Comparison of ENCODE assay signal across 8 mouse cellular contexts in the genomic region with DNA sequence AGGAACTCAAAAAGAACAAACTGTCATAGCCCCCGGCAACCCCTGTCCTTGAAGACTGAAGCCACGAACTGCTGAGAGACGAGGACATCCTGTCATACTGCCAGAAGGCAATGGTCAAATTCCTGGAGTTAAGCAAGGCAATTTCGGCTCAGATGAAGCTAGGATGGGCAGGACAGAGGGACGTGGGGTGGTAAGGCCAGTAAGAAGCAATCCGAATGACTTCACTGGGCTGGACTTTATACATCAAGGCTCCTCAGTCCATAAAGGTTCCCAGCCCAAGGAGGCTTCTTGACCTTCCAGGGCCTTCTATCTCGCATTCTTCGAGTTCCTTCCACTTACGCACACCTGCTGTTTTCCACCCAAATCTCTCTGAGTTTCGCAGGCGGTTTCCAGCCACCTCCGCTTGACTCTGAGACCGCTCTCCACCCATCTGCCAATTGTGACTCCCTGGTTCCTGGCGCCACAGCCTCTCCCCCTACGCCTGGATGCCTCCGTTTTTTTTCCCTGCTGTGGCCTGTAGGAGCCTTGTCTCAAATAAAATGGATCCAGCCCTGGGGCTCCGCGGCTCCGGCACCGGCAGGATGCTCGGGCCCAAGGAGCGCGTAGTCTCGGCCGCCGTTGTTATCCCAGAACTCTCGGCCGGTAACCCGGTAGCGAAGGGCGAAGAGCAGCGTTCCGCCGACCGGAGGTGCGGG. TPM values are rescaled to one million over a fixed set of nuclear protein-coding genes. Genes with fewer than 3 reads are reported as not detected.
DNase-seq lines count a peak whose midpoint lies in the region; ATAC-seq and TF ChIP-seq lines count a peak whose summit lies in the region.

No protein-coding gene starts in this region.

- H3K4me3 ChIP-seq in stomach, postnatal 0 days (ENCODE audit: low read depth, low read length): peak overlapping the region; percentile 71

- TF ChIP-seq EP300 in stomach, postnatal 0 days (optimal IDR thresholded peaks at IDR 0.05): no peak

- peak overlapping the region; percentile 98 for H3K4me2 ChIP-seq in stomach, postnatal 0 days (replicated peaks; ENCODE audit: low read depth)

- no peak for TF ChIP-seq CTCF in stomach, postnatal 0 days (IDR thresholded peaks at IDR 0.05; ENCODE audit: low read depth)

- DNase-seq in frontal cortex, postnatal 25 days (ENCODE audit: low spot score in 2 of 2): no peak
- peak; percentile 52 for DNase-seq in 416B (ENCODE audit: low read depth)
- peak; percentile 13 for DNase-seq in embryo, embryonic 9.5 days (ENCODE audit: extremely low spot score)
- DNase-seq in lung, postnatal 10 days: peak; percentile 50
- no peak for DNase-seq in stomach, postnatal 0 days (ENCODE audit: low spot score)
- no peak for DNase-seq in adrenal gland, adult 2 months

- 4% methylated on average over 36 of the region's 36 CpGs for WGBS in stomach, postnatal 0 days

- H3K9ac ChIP-seq in stomach, postnatal 0 days (ENCODE audit: low read length): peak overlapping the region; percentile 74

- no peaks in the 10 kb centered on the region for H3K9me3 ChIP-seq in stomach, postnatal 0 days (ENCODE audit: control insufficient read depth, low read length)

- ATAC-seq in frontal cortex, adult (ENCODE audit: low TSS enrichment): peak; percentile 64
- ATAC-seq in inflammation-experienced regulatory T-cells, adult 6 months: peak; percentile 44
- ATAC-seq in stomach, postnatal 0 days (ENCODE audit: low FRiP score, low TSS enrichment): peak; percentile 43

- H3K36me3 ChIP-seq in stomach, postnatal 0 days (ENCODE audit: control insufficient read depth, insufficient read depth, low read length): no peaks in the 10 kb centered on the region

- H3K4me1 ChIP-seq in stomach, postnatal 0 days (replicated peaks; ENCODE audit: control insufficient read depth, insufficient read depth): no peaks in the 10 kb centered on the region

- peak overlapping the region; percentile 88 for H3K27ac ChIP-seq in stomach, postnatal 0 days (replicated peaks)

- no peaks in the 10 kb centered on the region for H3K27me3 ChIP-seq in stomach, postnatal 0 days (ENCODE audit: control insufficient read depth, insufficient read depth, low read length)

RNA-seq across cellular contexts. Expression of gene Ppp1r3e, which starts 1.4 kb away (rescaled TPM):
- 1 to 10 TPM in 2 of 3 experiments, not detected in 1; 2.4 to 4.1 TPM for polyA plus RNA-seq in inflammation-experienced regulatory T-cells, adult 6 months (2017; shearing (Covaris generic))
- 1.7 and 2.2 TPM in 2 replicates for polyA plus RNA-seq in stomach, postnatal 0 days (2015; fragmentation: Nextera tagmentation; extraction: Ambion mirVana)
- 10 to 100 TPM; 13.0 to 19.6 TPM for total RNA-seq in adrenal gland, adult 2 months (2021)
- polyA plus RNA-seq in adrenal gland, adult 2 months (2012; rRNA removed): 41.8 and 45.9 TPM in 2 replicates

RNA-seq across cellular contexts. Expression of gene Homez, which starts 5.2 kb away (rescaled TPM):
- polyA plus RNA-seq in inflammation-experienced regulatory T-cells, adult 6 months (2017; shearing (Covaris generic)): 1 to 10 TPM; 2.1 to 8.4 (median 7.9) TPM
- polyA plus RNA-seq in stomach, postnatal 0 days (2015; fragmentation: Nextera tagmentation; extraction: Ambion mirVana): 4.5 and 5.0 TPM in 2 replicates
- 10 to 100 TPM; 12.1 to 18.8 TPM for total RNA-seq in adrenal gland, adult 2 months (2021)
- 3.5 and 4.1 TPM in 2 replicates for polyA plus RNA-seq in adrenal gland, adult 2 months (2012; rRNA removed)

RNA-seq across cellular contexts. Expression of gene Bcl2l2, which starts 7.2 kb away (rescaled TPM):
- 1 to 10 TPM; 1.3 to 2.1 (median 1.7) TPM for polyA plus RNA-seq in inflammation-experienced regulatory T-cells, adult 6 months (2017; shearing (Covaris generic))
- polyA plus RNA-seq in stomach, postnatal 0 days (2015; fragmentation: Nextera tagmentation; extraction: Ambion mirVana): 4.3 and 4.7 TPM in 2 replicates
- total RNA-seq in adrenal gland, adult 2 months (2021): 10 to 100 TPM; 42.6 to 57.7 TPM
- 43.3 and 45.1 TPM in 2 replicates for polyA plus RNA-seq in adrenal gland, adult 2 months (2012; rRNA removed)

RNA-seq across cellular contexts. Expression of gene Gm20521, which starts 7.2 kb away (rescaled TPM):
- 1 to 10 TPM in 1 of 3 experiments, not detected in 2; 1.6 TPM for polyA plus RNA-seq in inflammation-experienced regulatory T-cells, adult 6 months (2017; shearing (Covaris generic))
- polyA plus RNA-seq in stomach, postnatal 0 days (2015; fragmentation: Nextera tagmentation; extraction: Ambion mirVana): 1.2 TPM in 2 replicates
- 1 to 10 TPM in 1 of 2 experiments, not detected in 1; 7.1 TPM for total RNA-seq in adrenal gland, adult 2 months (2021)
- polyA plus RNA-seq in adrenal gland, adult 2 months (2012; rRNA removed): 37.6 and 42.4 TPM in 2 replicates

RNA-seq across cellular contexts. Expression of gene Pabpn1, which starts 16.3 kb away (rescaled TPM):
- 10 to 100 TPM; 18.6 to 36.8 (median 22.6) TPM for polyA plus RNA-seq in inflammation-experienced regulatory T-cells, adult 6 months (2017; shearing (Covaris generic))
- 46.4 and 56.2 TPM in 2 replicates for polyA plus RNA-seq in stomach, postnatal 0 days (2015; fragmentation: Nextera tagmentation; extraction: Ambion mirVana)
- total RNA-seq in adrenal gland, adult 2 months (2021): 100 to 1,000 TPM; 167 to 196 TPM
- polyA plus RNA-seq in adrenal gland, adult 2 months (2012; rRNA removed): 69.3 and 80.4 TPM in 2 replicates

Comparison
In these comparisons a context has a peak if more than half of its experiments do, and no peak if none do; other contexts are left out.
1. DNase-seq: peak in 416B (single experiment), embryo, embryonic 9.5 days (single experiment) and lung, postnatal 10 days (single experiment); none in frontal cortex, postnatal 25 days (0 of 2), stomach, postnatal 0 days (single experiment) and adrenal gland, adult 2 months (single experiment).
2. Peak in every context shown above with its lines, with median percentiles within 50 percentile points of each other: ATAC-seq.